Mouse (Mus musculus) left cerebral cortex, adult 8-10 months (tissue): Measurements from ENCODE around the gene Abhd13. TPM values are rescaled to one million over a fixed set of nuclear protein-coding genes. Genes with fewer than 3 reads are reported as not detected.

Experiments used
- DNase-seq, 2 experiments: peaks; one replicate each; pipeline ENCODE4 v3.0.0; 2022; ENCODE audit warnings: low spot score in 2 of 2
- total RNA-seq, 4 experiments: library from RNA; stranded (reverse); gene quantifications; 2 replicates each; pipeline ENCODE4 v1.2.4; 2022

The Abhd13 gene
- total RNA-seq, 4 experiments from 2014 or later: 24.8 to 27.8 (median 25.4) TPM

GRCm38 (mm10) chr8:10007660-10008028, 30.1 kb downstream of the Abhd13 start:
- no peak for DNase-seq

GRCm38 (mm10) chr8:10016252-10016651, 38.7 kb downstream of the Abhd13 start:
- no peak for DNase-seq

GRCm38 (mm10) chr8:10017231-10017630, 39.7 kb downstream of the Abhd13 start:
- DNase-seq: peak in 1 of 2 experiments; percentile 21

GRCm38 (mm10) chr8:10030320-10031060, 53.0 kb downstream of the Abhd13 start:
- DNase-seq: no peak

- DNase-seq: no peak
Measured at GRCm38 (mm10) chr8:10031177-10031576, 53.7 kb downstream of the Abhd13 start.

GRCm38 (mm10) chr8:10040866-10041265, 63.4 kb downstream of the Abhd13 start:
- no peak for DNase-seq

Other genes with a start within 250 kb of the Abhd13 start
- 100 to 1,000 TPM in 2 of 4 experiments, 10 to 100 TPM in 2; 92.7 to 110 (median 103) TPM for gene Fam155a, start 206.5 kb upstream of the Abhd13 start, total RNA-seq
- gene Gm10217, start 113.5 kb upstream of the Abhd13 start, total RNA-seq: not detected
- 10 to 100 TPM; 10.6 to 12.6 (median 10.7) TPM for gene Lig4, start within 50 bp of the Abhd13 start, total RNA-seq
- 1 to 10 TPM; 2.0 to 5.6 (median 3.6) TPM for gene Tnfsf13b, start 28.8 kb downstream of the Abhd13 start, total RNA-seq
- 10 to 100 TPM; 27.3 to 32.6 (median 29.7) TPM for gene Myo16, start 176.2 kb downstream of the Abhd13 start, total RNA-seq